Mouse (Mus musculus) 416B (cell line): Measurements from ENCODE around the gene Ang4.

Experiments
- DNase-seq: peaks from one replicate; pipeline ENCODE4 v3.0.0; 2011; ENCODE audit warnings: low read depth

Gene Ang4

GRCm38 (mm10) chr14:51773490-51773889, at the start of gene Ang4:
TSS of gene Ang4 (minus strand) at chr14:51773590.
- DNase-seq = no peak

DNA sequence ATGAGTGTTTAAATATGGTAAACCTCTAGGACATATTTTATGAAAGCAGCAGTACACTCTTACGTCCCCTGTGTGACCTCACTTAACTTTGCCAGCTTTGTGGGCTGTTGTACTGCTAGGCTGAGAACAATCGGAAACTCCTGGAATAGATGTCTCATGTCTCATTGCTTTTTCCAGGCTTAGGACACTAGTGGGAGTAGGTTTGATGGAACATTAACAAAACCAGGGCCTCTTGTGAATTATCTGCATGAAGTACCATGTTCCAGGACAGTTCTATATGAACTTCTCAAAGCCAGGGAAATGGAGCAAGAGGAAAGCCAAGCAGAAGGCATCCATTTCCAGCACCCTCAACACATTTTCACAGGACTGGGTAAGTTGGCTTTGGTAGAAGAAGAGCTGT, 26.4 kb upstream of the Ang4 start, which contains the start of gene AY358078:
TSS of gene AY358078 (plus strand) at position 301 of the 400 bp plus-strand sequence.
- no peak for DNase-seq

GRCm38 (mm10) chr14:51794106-51794505, 20.7 kb upstream of the Ang4 start:
- no peak for DNase-seq

- DNase-seq = peak; percentile 33
Observed at GRCm38 (mm10) chr14:51789196-51789595, 15.8 kb upstream of the Ang4 start.

DNA sequence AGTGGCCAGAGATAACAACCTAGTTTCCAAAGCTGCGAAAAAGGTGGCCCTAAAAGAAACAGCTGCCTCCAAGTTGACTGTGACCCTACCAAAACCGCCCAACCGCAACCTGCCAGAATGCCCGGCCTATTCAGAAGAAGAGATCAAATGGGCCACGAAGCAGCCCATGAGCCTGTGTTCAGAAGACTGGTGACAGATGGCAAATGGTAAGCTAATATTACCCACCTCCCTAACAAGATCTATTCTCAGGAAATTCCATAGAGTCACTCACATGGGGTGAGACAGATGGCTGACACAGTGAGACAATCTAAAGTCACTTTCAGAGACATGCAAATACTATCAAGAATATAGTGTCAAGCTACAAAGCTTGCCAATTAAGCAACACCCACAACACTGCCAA, 13.7 kb upstream of the Ang4 start:
- no peak for DNase-seq

DNA sequence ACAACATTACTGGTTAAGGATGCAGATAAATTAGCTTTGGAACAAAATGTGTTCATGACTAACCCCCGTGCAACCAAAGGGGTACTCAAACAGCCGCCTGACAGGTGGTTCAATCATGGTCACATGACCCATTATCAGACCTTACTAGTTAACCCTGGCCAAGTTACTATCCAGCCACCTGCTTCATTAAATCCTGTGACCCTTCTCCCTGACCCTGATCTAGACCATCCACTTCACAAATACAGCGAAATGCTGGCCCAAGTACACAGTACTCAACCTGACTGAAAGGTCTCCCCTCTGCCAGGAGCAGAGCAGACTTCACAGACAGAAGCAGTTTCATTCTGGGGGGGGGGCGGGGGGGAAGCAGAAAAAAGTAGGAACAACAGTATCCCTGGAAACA, 12.9 kb upstream of the Ang4 start:
- DNase-seq = no peak

- DNase-seq = no peak
Observed at GRCm38 (mm10) chr14:51778865-51779481, 5.6 kb upstream of the Ang4 start.

- DNase-seq = peak; percentile 83
Observed at GRCm38 (mm10) chr14:51777791-51778190, 4.4 kb upstream of the Ang4 start.

- DNase-seq = peak; percentile 30
Observed at GRCm38 (mm10) chr14:51771378-51771777, 2.0 kb downstream of the Ang4 start.

DNA sequence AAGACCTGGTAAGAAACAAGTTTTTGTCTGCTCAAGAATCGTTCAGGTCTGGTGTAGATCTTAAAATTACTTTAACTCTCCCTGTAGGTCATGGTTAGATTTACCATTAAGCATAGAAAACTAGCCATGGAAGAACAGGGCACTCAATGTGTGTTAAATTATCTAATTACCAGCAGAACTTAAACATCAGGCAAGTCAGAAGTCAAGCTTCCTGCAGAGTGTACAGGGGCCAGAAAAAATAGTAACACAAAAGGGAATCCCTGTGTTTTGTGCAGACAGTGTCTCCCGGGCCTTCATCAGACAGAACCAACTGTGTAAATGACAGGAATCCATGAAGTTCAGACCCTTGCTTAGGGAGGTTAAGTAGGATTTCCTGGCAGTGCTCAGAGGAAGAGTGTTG, 17.4 kb downstream of the Ang4 start:
- DNase-seq = no peak

- no peak for DNase-seq
Observed at GRCm38 (mm10) chr14:51740347-51741170, 32.8 kb downstream of the Ang4 start.

DNA sequence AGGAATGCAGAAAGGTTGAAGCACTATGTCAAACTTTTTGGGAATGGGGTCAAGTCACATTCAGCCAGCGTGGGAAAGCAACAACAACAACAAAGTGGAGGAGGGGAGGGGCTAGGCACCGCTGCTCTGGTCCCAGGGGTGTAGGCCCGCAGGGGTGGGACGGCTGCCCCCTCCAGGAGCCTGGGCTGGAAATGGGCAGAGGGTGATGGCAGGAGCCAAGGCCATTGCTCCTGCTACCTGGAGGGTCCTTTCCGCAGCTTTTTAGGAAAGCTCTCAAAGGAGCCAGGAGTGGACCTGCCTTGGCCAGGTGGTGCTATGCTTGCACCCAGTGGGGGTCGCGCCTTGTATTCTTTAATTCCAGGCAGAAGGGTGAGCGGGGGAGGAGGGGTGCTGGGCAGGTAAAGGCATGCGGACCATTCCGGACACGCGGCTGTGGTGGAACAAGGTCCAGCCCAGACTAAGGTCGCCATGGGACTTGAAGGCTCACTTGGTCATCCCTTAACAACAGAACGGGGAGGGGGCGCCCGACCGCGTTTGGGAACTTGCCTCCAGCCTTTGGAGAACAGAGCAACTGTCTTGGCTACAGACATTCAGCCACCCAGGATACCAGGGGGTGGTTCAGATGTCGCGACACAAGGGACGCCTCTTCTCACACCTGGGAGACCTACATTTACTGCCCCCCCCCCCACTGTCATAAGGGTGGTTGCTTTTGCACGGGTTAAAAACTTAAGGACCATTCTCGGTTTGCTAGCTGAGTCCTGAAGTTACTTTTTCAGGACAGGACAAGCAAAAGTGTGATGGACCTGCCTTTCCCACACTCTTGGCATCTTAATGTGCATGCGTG, 34.0 kb downstream of the Ang4 start:
- no peak for DNase-seq

DNA sequence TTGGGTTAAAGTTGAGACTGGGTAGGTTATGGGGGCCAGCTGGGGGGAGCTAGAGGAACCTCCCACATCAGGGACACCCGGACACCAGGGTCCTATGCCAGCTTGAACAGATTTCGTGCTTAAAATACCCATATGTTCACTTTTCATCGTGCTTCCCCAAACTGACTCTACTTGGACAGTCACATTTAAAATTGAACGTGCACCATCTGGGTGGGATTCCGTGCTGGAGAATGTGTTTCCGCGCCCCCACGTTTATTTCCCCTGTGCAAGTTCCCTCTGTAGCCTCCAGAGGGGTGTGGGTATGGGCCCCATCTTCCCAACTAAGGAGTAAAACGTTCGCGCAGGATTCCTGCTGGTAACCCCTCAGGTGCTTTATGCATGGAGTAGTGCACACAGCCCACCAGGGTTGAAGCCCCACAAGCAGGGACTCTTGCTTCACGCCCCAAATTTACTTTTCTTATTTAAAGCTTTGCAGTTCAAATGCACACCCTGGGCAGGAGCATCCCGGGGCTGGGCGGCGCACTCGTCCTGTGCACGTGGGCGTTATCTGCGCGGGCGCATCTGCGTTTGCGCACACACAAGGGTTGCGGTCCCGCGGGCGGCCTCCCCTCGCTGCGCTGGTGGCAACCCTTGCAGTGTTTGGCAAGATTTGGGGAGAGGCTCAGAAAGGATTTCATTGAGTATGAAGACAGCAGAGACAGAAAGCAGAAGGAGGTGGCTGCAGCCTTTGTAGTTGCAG, 34.8 kb downstream of the Ang4 start:
- no peak for DNase-seq

GRCm38 (mm10) chr14:51737967-51738366, 35.4 kb downstream of the Ang4 start:
- no peak for DNase-seq

GRCm38 (mm10) chr14:51717083-51717482, 56.3 kb downstream of the Ang4 start, which contains the start of gene Gm5800:
TSS of gene Gm5800 (minus strand) at chr14:51717183.
- DNase-seq = no peak
